Mouse (Mus musculus): ENCODE measurements around the gene Thoc6.

Thoc6 gene

GRCm38 (mm10) chr17:23673424-23674073 lies at the start of gene Thoc6, which contains the start of gene Hcfc1r1:
Gene Thoc6, minus strand, starts transcription at chr17:23673882.
Gene Hcfc1r1, plus strand, starts transcription at chr17:23673596.
- peak; percentile 95 to 97 for DNase-seq

- no peak for DNase-seq
Observed at GRCm38 (mm10) chr17:23722376-23723125, 48.9 kb upstream of the Thoc6 start, which contains the start of gene 1520401A03Rik. Gene 1520401A03Rik, minus strand, starts transcription at chr17:23722783.

GRCm38 (mm10) chr17:23721886-23722285 lies 48.2 kb upstream of the Thoc6 start:
- no peak for DNase-seq

GRCm38 (mm10) chr17:23719455-23719854 lies 45.8 kb upstream of the Thoc6 start:
- no peak for DNase-seq

- no peak for DNase-seq
Observed at GRCm38 (mm10) chr17:23717003-23717402, 43.3 kb upstream of the Thoc6 start.

- peak; percentile 80 to 89 for DNase-seq
Observed at GRCm38 (mm10) chr17:23706212-23706611, 32.5 kb upstream of the Thoc6 start.

GRCm38 (mm10) chr17:23705525-23706104 lies 31.9 kb upstream of the Thoc6 start:
- no peak for DNase-seq

GRCm38 (mm10) chr17:23704741-23705140 lies 31.1 kb upstream of the Thoc6 start:
- DNase-seq = no peak

- DNase-seq = no peak
Observed at GRCm38 (mm10) chr17:23703301-23703700, 29.6 kb upstream of the Thoc6 start.

GRCm38 (mm10) chr17:23700079-23700478 lies 26.4 kb upstream of the Thoc6 start:
- DNase-seq = peak; percentile 95 to 98

- DNase-seq = peak; percentile 71 to 75
Observed at GRCm38 (mm10) chr17:23699131-23700077, 25.7 kb upstream of the Thoc6 start.

- no peak for DNase-seq
Observed at GRCm38 (mm10) chr17:23695801-23696200, 22.1 kb upstream of the Thoc6 start.

- DNase-seq = no peak
Observed at GRCm38 (mm10) chr17:23694491-23694890, 20.8 kb upstream of the Thoc6 start.

- no peak for DNase-seq
Observed at GRCm38 (mm10) chr17:23683856-23684672, 10.4 kb upstream of the Thoc6 start, which contains the start of gene Cldn9. Gene Cldn9, minus strand, starts transcription at chr17:23684026.

GRCm38 (mm10) chr17:23683226-23683625 lies 9.5 kb upstream of the Thoc6 start:
- DNase-seq = no peak

- DNase-seq = no peak
Observed at GRCm38 (mm10) chr17:23682530-23682929, 8.8 kb upstream of the Thoc6 start.

- DNase-seq = no peak
Observed at GRCm38 (mm10) chr17:23682092-23682491, 8.4 kb upstream of the Thoc6 start.

- DNase-seq = no peak
Observed at GRCm38 (mm10) chr17:23681086-23681485, 7.4 kb upstream of the Thoc6 start.

GRCm38 (mm10) chr17:23680336-23680735 lies 6.7 kb upstream of the Thoc6 start:
- no peak for DNase-seq

GRCm38 (mm10) chr17:23679127-23679835 lies 5.6 kb upstream of the Thoc6 start, which contains the start of gene Cldn6:
Gene Cldn6, plus strand, starts transcription at chr17:23679249.
- no peak for DNase-seq

- peak; percentile 88 to 90 for DNase-seq
Observed at GRCm38 (mm10) chr17:23677236-23677679, 3.6 kb upstream of the Thoc6 start, which contains the start of gene Tnfrsf12a. Gene Tnfrsf12a, minus strand, starts transcription at chr17:23677468.

Data from cerebellum, adult 18-20 months (tissue).